Mouse (Mus musculus): ENCODE results near the gene Plvap. TPM values are rescaled to one million over a fixed set of nuclear protein-coding genes. Genes with fewer than 3 reads are reported as not detected.

The Plvap gene
- total and polyA plus RNA-seq, 2 experiments from 2014 or later, result 4.0 to 6.9 TPM

- Histone ChIP-seq H3K9me3 (ENCODE audit: low read length) (no peaks in the 10 kb centered on the region), H3K9ac (peak within 1 kb of the TSS; percentile 47), H3K4me2 (ENCODE audit: low read depth) (peak within 1 kb of the TSS; percentile 100), H3K4me3 (ENCODE audit: low read depth, low read length) (peak within 1 kb of the TSS; percentile 65), H3K4me1 (ENCODE audit: insufficient read depth) (peaks cover 5% of the 10 kb centered on the region; the same call in 1 of the 2 replicates), H3K27me3 (ENCODE audit: insufficient read depth, low read length) (no peaks in the 10 kb centered on the region), H3K27ac (ENCODE audit: low read depth, low read length) (peak within 1 kb of the TSS; percentile 57; the same call in 1 of the 2 replicates), H3K36me3 (ENCODE audit: insufficient read depth) (peaks cover 21% of the 10 kb centered on the region)
- peak; percentile 38 for ATAC-seq
- under 1% methylated on average over 33 of the region's 33 CpGs for WGBS
- no peak for TF ChIP-seq CTCF (IDR thresholded peaks at IDR 0.05; ENCODE audit: low read depth)
- peak; percentile 75 for DNase-seq
These were observed 23.7 kb downstream of the Plvap start, which contains the start of gene Gtpbp3 for GRCm38 (mm10) chr8:71487691-71488445. TSS of gene Gtpbp3 (plus strand) at chr8:71488103.

DNA sequence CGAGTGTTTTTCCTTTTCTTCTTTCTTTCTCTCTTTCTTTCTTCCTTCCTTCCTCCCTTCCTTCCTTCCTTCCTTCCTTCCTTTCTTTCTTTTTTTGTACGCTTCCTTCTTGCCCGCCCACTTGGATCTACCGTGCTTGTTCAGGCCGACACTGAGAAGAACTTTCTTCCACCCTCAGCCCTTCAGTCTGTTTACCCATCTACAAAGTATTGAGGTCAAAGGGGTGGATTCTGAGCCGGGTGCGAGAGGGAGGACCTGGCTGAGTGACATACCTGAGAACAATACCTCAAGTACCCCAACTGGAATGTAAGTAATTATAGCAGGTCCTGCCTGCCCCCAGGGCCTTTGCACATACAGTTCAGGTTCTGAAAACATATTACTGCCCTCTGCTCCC is 25.4 kb downstream of the Plvap start:
- Histone ChIP-seq H3K27me3 (ENCODE audit: insufficient read depth, low read length) (no peaks in the 10 kb centered on the region), H3K9ac (peak overlapping the region; percentile 98; the same call in 1 of the 2 replicates), H3K36me3 (ENCODE audit: insufficient read depth) (peaks cover 21% of the 10 kb centered on the region), H3K4me2 (ENCODE audit: low read depth) (peak overlapping the region; percentile 60), H3K9me3 (ENCODE audit: low read length) (no peaks in the 10 kb centered on the region), H3K27ac (ENCODE audit: low read depth, low read length) (no peak overlapping the region; the same call in 1 of the 2 replicates), H3K4me3 (ENCODE audit: low read depth, low read length) (peak overlapping the region; percentile 79), H3K4me1 (ENCODE audit: insufficient read depth) (peaks cover 5% of the 10 kb centered on the region; the same call in 1 of the 2 replicates)
- DNase-seq (no peak), ATAC-seq (no peak)
- TF ChIP-seq CTCF (IDR thresholded peaks at IDR 0.05; ENCODE audit: low read depth), result no peak
- WGBS, result 9% methylated on average over 7 of the region's 7 CpGs

DNA sequence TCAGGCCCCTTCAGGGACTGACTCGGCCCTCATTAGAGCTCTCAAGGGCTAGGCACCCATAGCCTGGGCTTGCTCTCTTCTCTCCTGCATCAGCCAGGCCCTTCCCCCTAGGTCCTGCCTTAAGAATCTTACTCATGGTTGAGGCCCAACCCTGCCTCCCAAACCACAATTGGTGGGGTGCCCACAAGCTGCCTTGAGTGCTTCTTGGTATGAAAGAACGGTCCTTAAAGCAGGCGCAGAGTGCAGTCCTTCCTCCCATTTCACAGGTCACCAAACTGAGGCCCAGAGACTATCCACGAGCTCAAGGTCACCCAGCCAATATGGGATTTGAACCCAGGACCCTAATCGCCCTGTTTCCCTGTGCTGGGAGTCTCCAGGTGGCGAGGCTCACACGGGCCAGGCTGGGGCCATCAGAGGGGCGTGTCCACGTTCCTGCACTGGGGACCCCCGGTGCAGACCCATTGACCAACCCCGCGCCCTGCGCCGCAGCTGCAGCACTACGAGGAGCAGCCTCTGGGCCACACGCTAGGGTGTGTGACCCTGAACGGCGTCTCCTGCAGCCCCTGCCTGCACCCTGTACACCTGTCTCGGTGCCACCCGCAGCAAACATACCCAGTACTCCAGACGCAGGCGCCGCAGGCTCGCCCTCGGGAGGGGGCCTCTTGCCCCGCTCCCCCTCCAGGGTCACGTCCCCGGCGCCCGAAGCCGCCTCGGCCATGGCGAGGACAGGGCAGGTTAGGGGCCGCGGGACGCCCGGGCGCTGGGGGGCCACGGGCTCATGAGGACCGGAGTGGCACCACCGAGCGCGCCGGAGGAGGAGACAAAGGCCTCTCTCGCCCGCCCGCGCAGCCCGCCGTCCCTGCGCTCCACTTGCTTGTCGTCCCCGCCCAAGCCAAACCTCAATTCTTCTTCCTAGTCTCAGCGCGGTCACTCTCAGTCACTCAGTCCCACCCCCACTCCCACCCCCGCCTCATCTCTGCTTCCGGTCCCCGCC is 26.1 kb downstream of the Plvap start, which contains the start of gene Ano8:
Gene Ano8, minus strand, starts transcription at position 822 of the 994 bp plus-strand sequence.
- ATAC-seq (peak; percentile 87), DNase-seq (peak; percentile 92)
- WGBS, result 5% methylated on average over 54 of the region's 58 CpGs
- Histone ChIP-seq H3K9me3 (ENCODE audit: low read length) (no peaks in the 10 kb centered on the region), H3K36me3 (ENCODE audit: insufficient read depth) (peaks cover 28% of the 10 kb centered on the region), H3K9ac (peak within 1 kb of the TSS; percentile 98), H3K27ac (ENCODE audit: low read depth, low read length) (peak within 1 kb of the TSS; percentile 85), H3K27me3 (ENCODE audit: insufficient read depth, low read length) (no peaks in the 10 kb centered on the region), H3K4me2 (ENCODE audit: low read depth) (peak within 1 kb of the TSS; percentile 60), H3K4me3 (ENCODE audit: low read depth, low read length) (peak within 1 kb of the TSS; percentile 79), H3K4me1 (ENCODE audit: insufficient read depth) (peaks cover 5% of the 10 kb centered on the region; the same call in 1 of the 2 replicates)
- no peak for TF ChIP-seq CTCF (IDR thresholded peaks at IDR 0.05; ENCODE audit: low read depth)

GRCm38 (mm10) chr8:71484736-71485135 is 26.8 kb downstream of the Plvap start:
- H3K9ac ChIP-seq, result peak overlapping the region; percentile 98
- H3K27ac ChIP-seq (ENCODE audit: low read depth, low read length), result no peak overlapping the region
- H3K4me2 ChIP-seq (ENCODE audit: low read depth), result peak overlapping the region; percentile 60
- no peaks in the 10 kb centered on the region for H3K27me3 ChIP-seq (ENCODE audit: insufficient read depth, low read length)
- no peak for DNase-seq
- peaks cover 35% of the 10 kb centered on the region for H3K36me3 ChIP-seq (ENCODE audit: insufficient read depth)
- no peak for ATAC-seq
- 93% methylated on average over 19 of the region's 19 CpGs for WGBS
- H3K9me3 ChIP-seq (ENCODE audit: low read length), result no peaks in the 10 kb centered on the region
- H3K4me1 ChIP-seq (ENCODE audit: insufficient read depth), result peaks cover 5% of the 10 kb centered on the region; the same call in 1 of the 2 replicates
- H3K4me3 ChIP-seq (ENCODE audit: low read depth, low read length), result peak overlapping the region; percentile 79
- no peak for TF ChIP-seq CTCF (IDR thresholded peaks at IDR 0.05; ENCODE audit: low read depth)

- TF ChIP-seq CTCF (IDR thresholded peaks at IDR 0.05; ENCODE audit: low read depth), result no peak
- Histone ChIP-seq H3K4me3 (ENCODE audit: low read depth, low read length) (no peak overlapping the region), H3K9ac (no peak overlapping the region), H3K27ac (ENCODE audit: low read depth, low read length) (no peak overlapping the region), H3K9me3 (ENCODE audit: low read length) (no peaks in the 10 kb centered on the region), H3K27me3 (ENCODE audit: insufficient read depth, low read length) (no peaks in the 10 kb centered on the region), H3K4me2 (ENCODE audit: low read depth) (no peak overlapping the region), H3K4me1 (ENCODE audit: insufficient read depth) (peaks cover 5% of the 10 kb centered on the region; the same call in 1 of the 2 replicates), H3K36me3 (ENCODE audit: insufficient read depth) (peaks cover 43% of the 10 kb centered on the region)
- WGBS, result 53% methylated on average over 8 of the region's 8 CpGs
- ATAC-seq, result 0 out of 2 replicates have a peak, but pooled peaks have one; percentile 1
- no peak for DNase-seq
These were observed 27.6 kb downstream of the Plvap start for GRCm38 (mm10) chr8:71483932-71484331.

DNA sequence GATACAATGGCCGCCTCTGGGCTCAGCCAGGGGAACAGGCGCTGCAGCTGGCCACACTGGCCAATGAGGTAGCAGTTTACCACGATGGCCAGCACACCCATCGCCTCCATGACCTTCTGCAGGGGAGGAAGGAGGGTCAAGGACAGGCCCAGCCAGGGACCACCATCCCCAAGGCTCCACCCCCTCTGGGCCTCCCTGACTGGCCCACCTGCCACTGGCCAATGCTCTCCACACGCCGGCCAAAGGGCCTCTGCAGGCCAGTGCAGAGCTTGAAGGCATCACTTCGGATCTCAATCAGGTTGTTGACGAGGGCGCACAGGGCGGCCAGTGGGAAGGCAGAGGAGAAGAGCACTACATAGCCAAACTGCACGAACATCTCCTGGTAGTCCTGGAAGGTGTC is 32.6 kb downstream of the Plvap start:
- H3K9ac ChIP-seq, result no peak overlapping the region
- no peak for DNase-seq
- peaks cover 5% of the 10 kb centered on the region for H3K4me1 ChIP-seq (ENCODE audit: insufficient read depth)
- no peak for ATAC-seq
- no peak overlapping the region for H3K4me2 ChIP-seq (ENCODE audit: low read depth)
- H3K4me3 ChIP-seq (ENCODE audit: low read depth, low read length), result no peak overlapping the region
- TF ChIP-seq CTCF (IDR thresholded peaks at IDR 0.05; ENCODE audit: low read depth), result no peak
- H3K9me3 ChIP-seq (ENCODE audit: low read length), result no peaks in the 10 kb centered on the region
- H3K27ac ChIP-seq (ENCODE audit: low read depth, low read length), result no peak overlapping the region
- no peaks in the 10 kb centered on the region for H3K27me3 ChIP-seq (ENCODE audit: insufficient read depth, low read length)
- 94% methylated on average over 11 of the region's 11 CpGs for WGBS
- H3K36me3 ChIP-seq (ENCODE audit: insufficient read depth), result peaks cover 57% of the 10 kb centered on the region

All from forebrain, postnatal 0 days (tissue).